Mouse (Mus musculus) heart, postnatal 36 days (tissue): ENCODE data around the gene Trappc12. TPM values are rescaled to one million over a fixed set of nuclear protein-coding genes. Genes with fewer than 3 reads are reported as not detected.

ENCODE experiments used
- DNase-seq, 2 experiments: peaks; one replicate each; pipeline ENCODE4 v3.0.0; 2021 to 2022
- intact Hi-C: fragments of 180-260 bp; cut with DNase I; formaldehyde crosslinking; loops from one replicate; pipeline ENCODE4 v1.15.1; 2025
- total RNA-seq, 2 experiments: library from RNA; stranded (reverse); gene quantifications; 2 replicates each; pipeline ENCODE4 v1.2.3; 2021

Trappc12 gene
- total RNA-seq, 2 experiments from 2014 or later, result 21.4 to 22.6 TPM

- intact Hi-C loops, result loop anchor here (10.0 kb wide), 1 partner anchor 280 kb away; no protein-coding TSS in a partner anchor
- no peak for DNase-seq
Observed at GRCm38 (mm10) chr12:28694776-28695175, 55.5 kb downstream of the Trappc12 start.

GRCm38 (mm10) chr12:28694231-28694630 lies 56.0 kb downstream of the Trappc12 start:
- intact Hi-C loops, result loop anchor here (10.0 kb wide), 1 partner anchor 281 kb away; no protein-coding TSS in a partner anchor
- no peak for DNase-seq

- intact Hi-C loops, result loop anchor here (10.0 kb wide), 1 partner anchor 281 kb away; no protein-coding TSS in a partner anchor
- DNase-seq, result no peak
Observed at GRCm38 (mm10) chr12:28693738-28694137, 56.5 kb downstream of the Trappc12 start.

- intact Hi-C loops, result loop anchor here (10.0 kb wide), 1 partner anchor 284 kb away; no protein-coding TSS in a partner anchor
- no peak for DNase-seq
Observed at GRCm38 (mm10) chr12:28690730-28691129, 59.5 kb downstream of the Trappc12 start.

- intact Hi-C loops, result no loop called here
- no peak for DNase-seq
Observed at GRCm38 (mm10) chr12:28688996-28689395, 61.3 kb downstream of the Trappc12 start.

GRCm38 (mm10) chr12:28686199-28686879 lies 63.9 kb downstream of the Trappc12 start:
- no peak for DNase-seq
- intact Hi-C loops, result no loop called here

GRCm38 (mm10) chr12:28685771-28686170 lies 64.5 kb downstream of the Trappc12 start:
- no peak for DNase-seq
- intact Hi-C loops, result no loop called here

GRCm38 (mm10) chr12:28684674-28685073 lies 65.6 kb downstream of the Trappc12 start:
- intact Hi-C loops, result no loop called here
- no peak for DNase-seq

GRCm38 (mm10) chr12:28675925-28676209 lies 74.4 kb downstream of the Trappc12 start:
- DNase-seq, result no peak
- intact Hi-C loops, result loop anchor here (2.0 kb wide), 1 partner anchor 39 kb away; no protein-coding TSS in a partner anchor

GRCm38 (mm10) chr12:28675121-28675924 lies 74.9 kb downstream of the Trappc12 start, which contains the start of gene Adi1:
Gene Adi1 (plus strand): TSS chr12:28675231.
- DNase-seq, result peak; percentile 70 to 83
- intact Hi-C loops, result loop anchor here (2.0 kb wide), 1 partner anchor 39 kb away; no protein-coding TSS in a partner anchor

- DNase-seq, result no peak
- intact Hi-C loops, result loop anchor here (2.0 kb wide), 1 partner anchor 37 kb away; no protein-coding TSS in a partner anchor
Observed at GRCm38 (mm10) chr12:28674038-28674720, 76.1 kb downstream of the Trappc12 start.

- no peak for DNase-seq
- intact Hi-C loops, result no loop called here
Observed at GRCm38 (mm10) chr12:28667287-28667686, 83.0 kb downstream of the Trappc12 start.

GRCm38 (mm10) chr12:28666734-28667133 lies 83.5 kb downstream of the Trappc12 start:
- intact Hi-C loops, result no loop called here
- DNase-seq, result no peak

- intact Hi-C loops, result no loop called here
- no peak for DNase-seq
Observed at GRCm38 (mm10) chr12:28662628-28663027, 87.6 kb downstream of the Trappc12 start.

GRCm38 (mm10) chr12:28649141-28650110 lies 100.8 kb downstream of the Trappc12 start, which contains the start of gene Rnaseh1:
Gene Rnaseh1 (plus strand): TSS chr12:28649602.
- peak; percentile 90 to 91 for DNase-seq
- intact Hi-C loops, result loop anchor here (1.0 kb wide), 1 partner anchor 13 kb away; no protein-coding TSS in a partner anchor
